Mouse (Mus musculus) adrenal gland, adult 8-10 months (tissue): ENCODE measurements around the gene Dock10. TPM values are rescaled to one million over a fixed set of nuclear protein-coding genes. Genes with fewer than 3 reads are reported as not detected.

Experiments used
- DNase-seq: peaks from one replicate; pipeline ENCODE4 v3.0.0; 2022
- total RNA-seq, 4 experiments: library from RNA; stranded (reverse); gene quantifications; 2 replicates each; pipeline ENCODE4 v1.2.4; 2022

Dock10 gene
- total RNA-seq, 4 experiments from 2014 or later, result 22.1 to 47.6 (median 36.8) TPM

DNA sequence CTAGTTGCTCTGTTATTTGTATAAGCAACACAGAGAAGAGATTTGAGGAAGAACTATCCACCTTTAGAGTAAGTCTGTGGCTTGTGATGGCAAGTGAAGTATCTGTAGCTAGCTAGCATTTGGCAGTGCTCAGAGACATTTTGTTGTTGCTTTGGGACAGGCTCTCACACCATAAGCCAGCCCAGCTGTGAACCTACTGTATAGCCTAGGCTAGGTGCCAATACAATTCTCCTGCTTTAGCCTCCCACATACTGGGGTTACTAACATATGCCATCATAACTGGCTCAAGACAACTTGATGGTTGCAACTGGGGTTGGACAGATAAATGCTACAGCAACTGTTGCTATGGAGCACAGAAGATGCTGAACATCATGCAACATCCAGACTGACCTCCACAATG is 298.9 kb downstream of the Dock10 start:
- no peak for DNase-seq

- DNase-seq, result no peak
Measured at GRCm38 (mm10) chr1:80453971-80454370, 304.4 kb downstream of the Dock10 start.

DNA sequence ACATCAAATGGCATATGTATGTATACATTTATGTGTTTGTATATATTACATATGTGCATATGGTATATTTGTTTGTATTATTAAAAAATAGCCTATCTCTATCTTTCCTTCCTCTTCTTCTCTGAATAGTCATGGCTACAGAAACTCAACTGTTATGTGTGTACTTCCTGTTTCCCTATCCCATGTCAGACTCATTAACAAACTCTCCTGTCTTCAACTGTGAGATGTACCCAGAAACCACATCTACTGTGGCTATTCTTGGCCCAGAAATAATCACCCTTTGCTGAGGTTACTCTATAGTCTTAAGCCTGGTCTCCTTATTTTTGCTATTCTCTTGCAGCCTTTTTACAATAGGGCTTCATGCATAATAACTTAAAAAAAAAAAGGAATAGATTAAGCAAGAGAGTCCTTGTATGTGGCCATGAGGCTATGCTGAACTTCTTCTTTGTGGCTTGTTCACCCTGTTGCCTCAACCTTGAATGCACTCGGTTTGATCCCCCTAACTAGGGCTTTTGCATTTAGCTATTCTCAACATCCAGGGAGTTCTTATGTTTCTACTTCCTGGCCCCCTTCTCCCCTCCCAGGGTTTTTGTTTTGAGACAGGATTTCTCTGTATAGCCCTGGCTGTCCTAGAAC is 306.3 kb downstream of the Dock10 start:
- DNase-seq, result no peak
